ENCODE assay signal across 15 mouse cellular contexts in genomic region chr19:4828444-4829114, GRCm38 (mm10). TPM values are rescaled to one million over a fixed set of nuclear protein-coding genes. Genes with fewer than 3 reads are reported as not detected.
DNase-seq lines count a peak whose midpoint lies in the region; ATAC-seq and TF ChIP-seq lines count a peak whose summit lies in the region.
"Had no signal": no experiment of that assay in that cellular context is flagged by ENCODE, and none has a peak within 500 bp of the region (broad histone marks: within the 10 kb centered on the region; RNA-seq: fewer than 3 reads in every experiment).

No protein-coding gene starts in this region.

- 61% methylated on average over 16 of the region's 16 CpGs for WGBS in lung, adult 2 months
- WGBS in forebrain, embryonic 12.5 days, result 59% methylated on average over 16 of the region's 16 CpGs

- H3K4me1 ChIP-seq in lung, adult 2 months (ENCODE audit: control insufficient read depth, insufficient read depth, low read length), result no peaks in the 10 kb centered on the region
- H3K4me1 ChIP-seq in forebrain, embryonic 12.5 days, result 0 out of 2 replicates have a peak, but pooled peaks cover 5% of the 10 kb centered on the region

- H3K27me3 ChIP-seq in forebrain, embryonic 12.5 days, result no peaks in the 10 kb centered on the region
- H3K27me3 ChIP-seq: CH12.LX; liver, embryonic 15.5 days had no signal

- no peaks in the 10 kb centered on the region for H3K9me3 ChIP-seq in forebrain, embryonic 12.5 days
- H3K9me3 ChIP-seq: forebrain, embryonic 10.5 days; liver, embryonic 15.5 days had no signal

- DNase-seq in lung, adult 18-20 months, result peak; percentile 68 to 78
- DNase-seq in lung, postnatal 14 days, result no peak
- peak; percentile 58 for DNase-seq in kidney, adult 18-20 months
- DNase-seq in lung, adult 2 months, result peak; percentile 23
- DNase-seq in yolk sac, embryonic 10.5 days (ENCODE audit: low spot score), result peak; percentile 56
- no peak for DNase-seq in spleen, postnatal 14 days (ENCODE audit: low spot score in 2 of 2)
- DNase-seq: thymus, postnatal 36 days had no signal

- no peak for TF ChIP-seq POLR2A in lung, adult 2 months (IDR thresholded peaks at IDR 0.05; ENCODE audit: borderline replicate concordance, extremely low read depth, low read depth, low read length)

- no peak overlapping the region for H3K4me2 ChIP-seq in forebrain, embryonic 12.5 days
- H3K4me2 ChIP-seq: liver, embryonic 15.5 days had no signal

- TF ChIP-seq CTCF in lung, adult 2 months (IDR thresholded peaks at IDR 0.05; ENCODE audit: insufficient read depth, low read length), result no peak

- ATAC-seq in erythroid progenitor cell, adult 5-6 weeks (replicated peaks; ENCODE audit: low FRiP score, poor library complexity, severe bottlenecking), result no peak
- ATAC-seq in forebrain, embryonic 12.5 days (ENCODE audit: low FRiP score), result no peak

- H3K27ac ChIP-seq in forebrain, embryonic 12.5 days, result no peak overlapping the region
- H3K27ac ChIP-seq: forebrain, embryonic 10.5 days; left cerebral cortex, adult 2 months; liver, embryonic 15.5 days had no signal

- H3K4me3 ChIP-seq in lung, adult 2 months (replicated peaks; ENCODE audit: extremely low read depth, low read depth, low read length), result no peak overlapping the region
- H3K4me3 ChIP-seq in forebrain, embryonic 12.5 days (replicated peaks), result no peak overlapping the region
- H3K4me3 ChIP-seq: forebrain, embryonic 10.5 days; left cerebral cortex, adult 2 months; liver, embryonic 15.5 days had no signal

- H3K36me3 ChIP-seq in forebrain, embryonic 12.5 days (replicated peaks), result peaks cover 30% of the 10 kb centered on the region

- no peak overlapping the region for H3K9ac ChIP-seq in forebrain, embryonic 12.5 days
- H3K9ac ChIP-seq: liver, embryonic 15.5 days had no signal

RNA-seq across cellular contexts. Expression of gene Ccs, which starts 10.6 kb away (rescaled TPM):
- polyA plus RNA-seq in lung, adult 2 months (2012; rRNA removed), result 32.5 and 44.7 TPM in 2 replicates
- total RNA-seq in erythroid progenitor cell, adult 5-6 weeks (2015; ENCODE audit: low replicate concordance), result 30.2 and 74.6 TPM in 2 replicates
- 63.1 and 81.9 TPM in 2 replicates for total RNA-seq in erythroid progenitor cell, adult 5-6 weeks (2017; ENCODE audit: low replicate concordance)
- polyA plus RNA-seq in forebrain, embryonic 12.5 days (2016; fragmentation: Nextera tagmentation; extraction: Ambion mirVana), result 34.6 and 37.9 TPM in 2 replicates

RNA-seq across cellular contexts. Expression of gene Ccdc87, which starts 10.6 kb away (rescaled TPM):
- 0.33 and 0.46 TPM in 2 replicates for polyA plus RNA-seq in lung, adult 2 months (2012; rRNA removed)
- not detected in 2 replicates for total RNA-seq in erythroid progenitor cell, adult 5-6 weeks (2015; ENCODE audit: low replicate concordance)
- not detected in 2 replicates for total RNA-seq in erythroid progenitor cell, adult 5-6 weeks (2017; ENCODE audit: low replicate concordance)
- 0.19 TPM in 2 replicates for polyA plus RNA-seq in forebrain, embryonic 12.5 days (2016; fragmentation: Nextera tagmentation; extraction: Ambion mirVana)
- total RNA-seq: CH12.LX; gastrocnemius, postnatal 14 days; monocyte, adult 5-6 weeks had no signal
- polyA plus RNA-seq: forebrain, embryonic 10.5 days; liver, embryonic 15.5 days had no signal

RNA-seq across cellular contexts. Expression of gene Rbm14, which starts 17.1 kb away (rescaled TPM):
- 42.4 and 52.1 TPM in 2 replicates for polyA plus RNA-seq in lung, adult 2 months (2012; rRNA removed)
- total RNA-seq in erythroid progenitor cell, adult 5-6 weeks (2015; ENCODE audit: low replicate concordance), result 28.1 and 35.3 TPM in 2 replicates
- 27.7 and 27.9 TPM in 2 replicates for total RNA-seq in erythroid progenitor cell, adult 5-6 weeks (2017; ENCODE audit: low replicate concordance)
- polyA plus RNA-seq in forebrain, embryonic 12.5 days (2016; fragmentation: Nextera tagmentation; extraction: Ambion mirVana), result 120 and 133 TPM in 2 replicates

RNA-seq across cellular contexts. Expression of gene Gm21992, which starts 17.2 kb away (rescaled TPM):
- polyA plus RNA-seq in lung, adult 2 months (2012; rRNA removed), result 7.6 and 13.5 TPM in 2 replicates
- total RNA-seq in erythroid progenitor cell, adult 5-6 weeks (2015; ENCODE audit: low replicate concordance), result 13.7 and 83.8 TPM in 2 replicates
- 29.0 and 62.2 TPM in 2 replicates for total RNA-seq in erythroid progenitor cell, adult 5-6 weeks (2017; ENCODE audit: low replicate concordance)
- 39.0 and 42.9 TPM in 2 replicates for polyA plus RNA-seq in forebrain, embryonic 12.5 days (2016; fragmentation: Nextera tagmentation; extraction: Ambion mirVana)

RNA-seq across cellular contexts. Expression of gene Ctsf, which starts 26.4 kb away (rescaled TPM):
- polyA plus RNA-seq in lung, adult 2 months (2012; rRNA removed), result 48.7 and 76.1 TPM in 2 replicates
- 22.0 and 71.3 TPM in 2 replicates for total RNA-seq in erythroid progenitor cell, adult 5-6 weeks (2015; ENCODE audit: low replicate concordance)
- total RNA-seq in erythroid progenitor cell, adult 5-6 weeks (2017; ENCODE audit: low replicate concordance), result 41.3 and 45.0 TPM in 2 replicates
- polyA plus RNA-seq in forebrain, embryonic 12.5 days (2016; fragmentation: Nextera tagmentation; extraction: Ambion mirVana), result 30.0 and 30.9 TPM in 2 replicates
- total RNA-seq: CH12.LX; monocyte, adult 5-6 weeks had no signal

Comparison
In these comparisons a context has a peak if more than half of its experiments do, and no peak if none do; other contexts are left out.
1. DNase-seq: peak in lung, adult 18-20 months (2 of 2), kidney, adult 18-20 months (single experiment), lung, adult 2 months (single experiment) and yolk sac, embryonic 10.5 days (single experiment); none in lung, postnatal 14 days (single experiment) and spleen, postnatal 14 days (0 of 2).